Mouse (Mus musculus): ENCODE data around the gene Crocc.

The Crocc gene

GRCm38 (mm10) chr4:141020220-141020619 lies 40.1 kb downstream of the Crocc start:
- no peak for DNase-seq

GRCm38 (mm10) chr4:141017657-141018436 lies 42.5 kb downstream of the Crocc start:
- DNase-seq: no peak

- DNase-seq: peak in 1 of 2 experiments; percentile 39
These were observed 44.0 kb downstream of the Crocc start for GRCm38 (mm10) chr4:141016311-141016710.

GRCm38 (mm10) chr4:141015356-141015755 lies 45.0 kb downstream of the Crocc start:
- peak in 1 of 2 experiments; percentile 52 for DNase-seq

- no peak for DNase-seq
These were observed 45.5 kb downstream of the Crocc start for GRCm38 (mm10) chr4:141014856-141015255.

GRCm38 (mm10) chr4:141014114-141014513 lies 46.2 kb downstream of the Crocc start:
- DNase-seq: no peak

- peak in 1 of 2 experiments; percentile 37 for DNase-seq
These were observed 47.8 kb downstream of the Crocc start for GRCm38 (mm10) chr4:141012558-141012957.

GRCm38 (mm10) chr4:141011556-141012328 lies 48.6 kb downstream of the Crocc start:
- peak in 1 of 2 experiments; percentile 48 for DNase-seq

GRCm38 (mm10) chr4:141010941-141011429 lies 49.4 kb downstream of the Crocc start:
- DNase-seq: peak; percentile 58 to 78

- DNase-seq: peak; percentile 67 to 78
These were observed 49.8 kb downstream of the Crocc start for GRCm38 (mm10) chr4:141010526-141010925.

GRCm38 (mm10) chr4:141010118-141010517 lies 50.2 kb downstream of the Crocc start, which contains the start of gene Mfap2:
Mfap2 (plus strand) TSS chr4:141010418.
- no peak for DNase-seq

GRCm38 (mm10) chr4:141008028-141008427 lies 52.3 kb downstream of the Crocc start:
- peak; percentile 81 to 90 for DNase-seq

- peak in 1 of 2 experiments; percentile 51 for DNase-seq
These were observed 54.4 kb downstream of the Crocc start for GRCm38 (mm10) chr4:141005983-141006382.

GRCm38 (mm10) chr4:140996812-140997211 lies 63.5 kb downstream of the Crocc start:
- DNase-seq: no peak

- DNase-seq: no peak
These were observed 64.5 kb downstream of the Crocc start for GRCm38 (mm10) chr4:140995811-140996210.

- no peak for DNase-seq
These were observed 66.5 kb downstream of the Crocc start for GRCm38 (mm10) chr4:140993846-140994245.

GRCm38 (mm10) chr4:140992215-140992614 lies 68.1 kb downstream of the Crocc start:
- DNase-seq: no peak

GRCm38 (mm10) chr4:140989447-140989846 lies 70.9 kb downstream of the Crocc start:
- no peak for DNase-seq

- peak in 1 of 2 experiments; percentile 60 for DNase-seq
These were observed 71.6 kb downstream of the Crocc start for GRCm38 (mm10) chr4:140988706-140989290.

- DNase-seq: no peak
These were observed 72.9 kb downstream of the Crocc start for GRCm38 (mm10) chr4:140987476-140987875.

GRCm38 (mm10) chr4:140986711-140987395 lies 73.5 kb downstream of the Crocc start, which contains the start of gene Atp13a2:
Atp13a2 (plus strand) TSS chr4:140986873.
- DNase-seq: peak; percentile 92 to 93

GRCm38 (mm10) chr4:140986024-140986710 lies 74.2 kb downstream of the Crocc start:
- DNase-seq: no peak

All from lung, postnatal 4 days (tissue).